Mouse (Mus musculus): ENCODE measurements around the gene Map4k1. TPM values are rescaled to one million over a fixed set of nuclear protein-coding genes. Genes with fewer than 3 reads are reported as not detected.

Gene Map4k1
- polyA plus RNA-seq (2014; fragmentation: Nextera tagmentation; extraction: Ambion mirVana), result 10.5 and 12.1 TPM in 2 replicates

DNA sequence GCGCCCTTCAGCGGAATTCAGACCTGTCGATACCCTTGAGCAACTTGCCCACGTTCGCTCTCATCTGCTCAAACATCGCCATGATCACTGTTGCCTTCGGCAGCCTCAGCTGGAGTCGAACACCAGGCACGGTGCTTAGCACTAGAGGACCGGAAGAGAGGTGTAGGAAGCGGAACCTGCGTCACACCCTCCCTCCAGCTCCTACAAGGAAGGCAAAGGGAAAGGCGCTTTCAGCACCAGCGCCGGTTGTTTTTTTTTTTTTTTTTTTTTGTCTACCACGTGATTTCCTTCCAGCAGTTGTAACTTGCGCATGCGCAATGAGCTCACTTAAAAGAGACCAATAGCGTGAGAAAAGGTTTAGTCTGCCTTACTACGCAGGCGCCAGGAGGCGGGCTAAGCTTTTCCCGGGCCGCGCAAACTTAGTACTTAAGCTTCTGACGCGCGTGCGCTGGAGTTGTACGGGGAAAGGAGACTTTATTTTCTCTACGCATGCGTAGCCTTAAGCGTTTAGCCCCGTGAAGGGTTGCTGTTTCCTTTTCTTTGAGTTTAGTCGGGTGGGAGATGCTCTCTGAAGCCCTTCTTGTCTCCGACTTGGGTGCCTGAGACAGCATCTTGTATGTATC lies at the start of gene Map4k1, which contains the start of gene Eif3k:
TSS of gene Map4k1 (plus strand) at position 400 of the 623 bp plus-strand sequence.
TSS of gene Eif3k (minus strand) at position 214 of the 623 bp plus-strand sequence.
- peaks cover 12% of the 10 kb centered on the region for H3K4me1 ChIP-seq (ENCODE audit: control insufficient read depth, insufficient read depth, low read length)
- under 1% methylated on average over 36 of the region's 36 CpGs for WGBS
- peak within 1 kb of the TSS; percentile 80 for H3K9ac ChIP-seq (ENCODE audit: low read length)
- no peaks in the 10 kb centered on the region for H3K9me3 ChIP-seq (ENCODE audit: control insufficient read depth, low read length)
- peak within 1 kb of the TSS; percentile 95 for H3K4me2 ChIP-seq (ENCODE audit: low read depth, severe bottlenecking)
- H3K36me3 ChIP-seq (ENCODE audit: control insufficient read depth, insufficient read depth, low read length), result peaks cover 19% of the 10 kb centered on the region; the same call in 1 of the 2 replicates
- DNase-seq (ENCODE audit: low spot score) (peak; percentile 97), ATAC-seq (ENCODE audit: insufficient number of reproducible peaks, low FRiP score, low TSS enrichment, low read depth) (peak; percentile 92)
- no peaks in the 10 kb centered on the region for H3K27me3 ChIP-seq (ENCODE audit: control insufficient read depth, insufficient read depth, low read length)
- peak within 1 kb of the TSS; percentile 53; the same call in 1 of the 2 replicates for H3K27ac ChIP-seq (replicated peaks; ENCODE audit: low read depth, low read length)
- H3K4me3 ChIP-seq (ENCODE audit: low read depth, low read length), result peak within 1 kb of the TSS; percentile 92

DNA sequence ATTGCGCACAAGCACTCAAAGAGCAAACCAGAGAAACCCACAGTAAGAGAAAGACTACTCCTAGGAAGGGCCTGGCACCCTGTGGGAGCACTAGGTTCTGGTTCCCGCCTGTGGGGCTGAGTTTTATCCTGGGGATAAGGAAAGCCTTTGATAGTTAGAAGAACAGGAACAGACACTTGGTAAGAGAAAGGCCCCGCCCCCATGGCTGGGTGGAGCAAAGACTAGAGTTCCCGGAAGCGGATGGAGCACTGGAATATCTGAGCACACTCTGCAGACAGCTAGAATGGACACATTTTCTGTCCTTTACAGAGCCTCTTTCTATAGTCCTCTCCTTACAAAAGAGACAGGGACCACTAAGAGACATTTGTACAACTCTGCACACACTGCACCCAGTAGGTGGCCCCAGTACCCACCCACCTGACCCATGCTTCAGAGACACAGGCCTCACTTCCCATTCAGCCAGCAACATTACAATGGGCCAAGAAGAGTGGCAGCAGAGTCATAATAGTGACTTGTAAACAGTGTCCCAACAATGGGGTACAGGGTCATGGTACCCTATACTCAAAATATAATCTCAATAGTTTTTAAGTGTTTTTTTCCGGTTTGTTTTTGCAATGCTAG lies 49.3 kb upstream of the Map4k1 start:
- ATAC-seq (ENCODE audit: insufficient number of reproducible peaks, low FRiP score, low TSS enrichment, low read depth) (no peak), DNase-seq (ENCODE audit: low spot score) (no peak)
- Histone ChIP-seq H3K9me3 (ENCODE audit: control insufficient read depth, low read length) (no peaks in the 10 kb centered on the region), H3K27ac (replicated peaks; ENCODE audit: low read depth, low read length) (no peak overlapping the region), H3K4me3 (ENCODE audit: low read depth, low read length) (no peak overlapping the region), H3K27me3 (ENCODE audit: control insufficient read depth, insufficient read depth, low read length) (no peaks in the 10 kb centered on the region), H3K36me3 (ENCODE audit: control insufficient read depth, insufficient read depth, low read length) (no peaks in the 10 kb centered on the region), H3K9ac (ENCODE audit: low read length) (no peak overlapping the region), H3K4me1 (ENCODE audit: control insufficient read depth, insufficient read depth, low read length) (peaks cover 20% of the 10 kb centered on the region), H3K4me2 (ENCODE audit: low read depth, severe bottlenecking) (no peak overlapping the region)
- 73% methylated on average over 6 of the region's 6 CpGs for WGBS

DNA sequence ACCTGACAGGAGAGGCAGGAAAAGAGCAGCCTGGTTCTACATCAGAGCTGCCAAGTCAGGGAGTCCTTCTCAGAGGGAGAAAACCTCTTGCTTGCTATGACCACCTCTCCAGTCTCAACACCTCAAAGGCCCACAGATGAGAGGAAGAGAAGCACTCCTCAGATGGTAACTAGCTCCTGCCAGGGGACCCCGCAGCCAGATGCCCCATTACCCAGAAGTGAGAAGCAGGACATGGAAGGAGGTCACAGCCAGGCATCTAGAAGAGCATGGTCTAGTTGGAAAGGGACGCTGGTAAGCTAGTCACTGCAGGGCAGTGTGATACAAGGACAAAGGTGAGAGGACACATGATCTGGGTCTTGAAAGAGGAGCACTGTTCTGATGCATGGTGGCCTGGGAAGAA lies 48.0 kb upstream of the Map4k1 start:
- H3K27ac ChIP-seq (replicated peaks; ENCODE audit: low read depth, low read length), result no peak overlapping the region
- no peak for ATAC-seq (ENCODE audit: insufficient number of reproducible peaks, low FRiP score, low TSS enrichment, low read depth)
- WGBS, result 93% methylated on average over 2 of the region's 2 CpGs

DNA sequence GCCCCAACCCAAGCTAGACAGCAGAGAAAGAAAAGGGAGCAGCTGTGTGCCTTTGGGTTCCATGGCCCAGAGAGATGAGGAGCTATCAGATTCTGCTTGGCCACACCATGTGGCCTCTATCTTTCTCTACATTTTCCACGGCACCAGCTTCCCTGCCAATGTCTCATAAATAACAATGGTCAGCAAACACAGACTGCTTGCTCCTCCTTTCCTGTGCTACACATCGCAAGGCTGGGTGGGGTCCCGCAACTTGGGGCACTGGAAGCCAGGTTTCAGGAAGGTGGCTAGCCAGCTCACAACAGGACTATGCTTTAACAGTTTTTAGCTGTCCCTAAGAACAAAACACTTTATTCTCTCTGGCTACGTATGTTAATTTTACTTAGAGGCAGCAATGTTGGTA lies 45.1 kb upstream of the Map4k1 start:
- Histone ChIP-seq H3K27ac (replicated peaks; ENCODE audit: low read depth, low read length) (no peak overlapping the region; the same call in 1 of the 2 replicates), H3K9me3 (ENCODE audit: control insufficient read depth, low read length) (no peaks in the 10 kb centered on the region), H3K36me3 (ENCODE audit: control insufficient read depth, insufficient read depth, low read length) (no peaks in the 10 kb centered on the region), H3K27me3 (ENCODE audit: control insufficient read depth, insufficient read depth, low read length) (no peaks in the 10 kb centered on the region), H3K9ac (ENCODE audit: low read length) (no peak overlapping the region), H3K4me2 (ENCODE audit: low read depth, severe bottlenecking) (no peak overlapping the region), H3K4me3 (ENCODE audit: low read depth, low read length) (no peak overlapping the region), H3K4me1 (ENCODE audit: control insufficient read depth, insufficient read depth, low read length) (peaks cover 9% of the 10 kb centered on the region; the same call in 1 of the 2 replicates)
- ATAC-seq (ENCODE audit: insufficient number of reproducible peaks, low FRiP score, low TSS enrichment, low read depth) (no peak), DNase-seq (ENCODE audit: low spot score) (no peak)
- 72% methylated on average over 4 of the region's 4 CpGs for WGBS

More for the DNA sequence above, 48.0 kb upstream of the Map4k1 start:
- no peaks in the 10 kb centered on the region for H3K27me3 ChIP-seq (ENCODE audit: control insufficient read depth, insufficient read depth, low read length)
- H3K4me1 ChIP-seq (ENCODE audit: control insufficient read depth, insufficient read depth, low read length), result peaks cover 20% of the 10 kb centered on the region
- H3K9me3 ChIP-seq (ENCODE audit: control insufficient read depth, low read length), result no peaks in the 10 kb centered on the region
- H3K36me3 ChIP-seq (ENCODE audit: control insufficient read depth, insufficient read depth, low read length), result no peaks in the 10 kb centered on the region
- no peak for DNase-seq (ENCODE audit: low spot score)
- no peak overlapping the region for H3K4me3 ChIP-seq (ENCODE audit: low read depth, low read length)
- H3K9ac ChIP-seq (ENCODE audit: low read length), result no peak overlapping the region
- no peak overlapping the region for H3K4me2 ChIP-seq (ENCODE audit: low read depth, severe bottlenecking)

DNA sequence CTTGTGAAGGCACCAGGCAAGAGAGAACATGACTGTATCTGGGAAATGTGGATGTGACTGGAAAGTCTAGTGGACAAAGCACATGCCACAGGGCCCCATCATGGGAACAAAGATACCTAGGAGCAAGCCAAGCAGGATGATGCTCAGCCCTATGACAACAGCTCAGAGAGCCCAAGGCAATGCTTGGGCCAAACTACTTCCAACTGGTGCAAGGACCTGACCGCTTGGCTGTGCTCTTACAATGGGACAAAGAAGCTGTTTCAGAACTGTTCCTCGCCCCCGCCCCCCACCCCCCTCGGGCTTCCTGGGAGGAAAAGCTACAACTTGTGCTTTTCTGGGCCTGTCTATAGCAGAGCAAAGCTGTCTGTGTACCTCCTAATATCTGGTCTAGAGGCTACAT lies 43.2 kb upstream of the Map4k1 start:
- Histone ChIP-seq H3K27ac (replicated peaks; ENCODE audit: low read depth, low read length) (no peak overlapping the region), H3K4me3 (ENCODE audit: low read depth, low read length) (no peak overlapping the region), H3K4me1 (ENCODE audit: control insufficient read depth, insufficient read depth, low read length) (peaks cover 12% of the 10 kb centered on the region), H3K27me3 (ENCODE audit: control insufficient read depth, insufficient read depth, low read length) (no peaks in the 10 kb centered on the region), H3K36me3 (ENCODE audit: control insufficient read depth, insufficient read depth, low read length) (no peaks in the 10 kb centered on the region; the same call in 1 of the 2 replicates), H3K9me3 (ENCODE audit: control insufficient read depth, low read length) (no peaks in the 10 kb centered on the region), H3K9ac (ENCODE audit: low read length) (no peak overlapping the region), H3K4me2 (ENCODE audit: low read depth, severe bottlenecking) (no peak overlapping the region)
- DNase-seq (ENCODE audit: low spot score) (no peak), ATAC-seq (ENCODE audit: insufficient number of reproducible peaks, low FRiP score, low TSS enrichment, low read depth) (no peak)
- WGBS, result 95% methylated on average over 4 of the region's 4 CpGs

DNA sequence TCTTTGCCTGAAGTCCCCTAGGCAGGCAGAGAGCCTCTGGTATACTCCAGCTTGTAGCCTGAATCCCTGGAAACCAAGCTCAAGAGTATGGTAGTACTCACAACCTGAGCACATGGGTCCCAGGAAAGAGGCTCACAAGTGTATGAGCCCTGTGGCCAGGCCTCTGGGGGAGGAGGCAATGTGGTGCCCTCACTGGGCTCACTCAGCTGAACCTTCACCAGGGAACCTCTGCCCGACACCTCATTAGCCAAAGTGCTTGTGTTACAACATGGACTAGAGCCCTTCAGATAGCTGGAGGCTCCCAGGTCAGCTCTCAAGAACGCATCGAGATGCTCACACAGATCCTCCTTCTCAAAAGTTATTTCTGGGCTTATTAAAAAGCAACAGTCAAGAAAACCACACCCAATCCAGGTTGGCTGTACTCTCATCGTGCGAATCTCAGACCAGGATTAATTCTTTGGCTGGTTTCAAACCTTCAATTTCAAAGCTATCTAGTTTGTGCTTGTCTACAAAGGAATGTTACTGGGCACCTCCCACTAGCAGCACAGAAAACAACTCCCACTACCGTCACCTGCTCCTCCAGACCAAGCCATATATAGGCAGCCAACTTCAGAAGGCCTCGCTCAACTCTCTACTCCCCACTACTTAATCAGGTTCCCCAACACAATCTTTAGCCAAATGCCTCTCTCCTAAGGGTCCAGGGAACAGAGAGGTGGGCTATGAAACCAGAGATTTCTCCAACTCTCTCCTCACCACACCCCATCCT lies 42.2 kb upstream of the Map4k1 start:
- H3K9ac ChIP-seq (ENCODE audit: low read length), result no peak overlapping the region
- 82% methylated on average over 7 of the region's 7 CpGs for WGBS
- DNase-seq (ENCODE audit: low spot score), result no peak
- no peaks in the 10 kb centered on the region for H3K9me3 ChIP-seq (ENCODE audit: control insufficient read depth, low read length)
- no peak for ATAC-seq (ENCODE audit: insufficient number of reproducible peaks, low FRiP score, low TSS enrichment, low read depth)
- no peaks in the 10 kb centered on the region for H3K27me3 ChIP-seq (ENCODE audit: control insufficient read depth, insufficient read depth, low read length)
- H3K27ac ChIP-seq (replicated peaks; ENCODE audit: low read depth, low read length), result peak overlapping the region; percentile 5; the same call in 1 of the 2 replicates
- H3K4me1 ChIP-seq (ENCODE audit: control insufficient read depth, insufficient read depth, low read length), result peaks cover 17% of the 10 kb centered on the region
- H3K4me2 ChIP-seq (ENCODE audit: low read depth, severe bottlenecking), result no peak overlapping the region
- H3K36me3 ChIP-seq (ENCODE audit: control insufficient read depth, insufficient read depth, low read length), result peaks cover 2% of the 10 kb centered on the region; the same call in 1 of the 2 replicates
- H3K4me3 ChIP-seq (ENCODE audit: low read depth, low read length), result no peak overlapping the region

DNA sequence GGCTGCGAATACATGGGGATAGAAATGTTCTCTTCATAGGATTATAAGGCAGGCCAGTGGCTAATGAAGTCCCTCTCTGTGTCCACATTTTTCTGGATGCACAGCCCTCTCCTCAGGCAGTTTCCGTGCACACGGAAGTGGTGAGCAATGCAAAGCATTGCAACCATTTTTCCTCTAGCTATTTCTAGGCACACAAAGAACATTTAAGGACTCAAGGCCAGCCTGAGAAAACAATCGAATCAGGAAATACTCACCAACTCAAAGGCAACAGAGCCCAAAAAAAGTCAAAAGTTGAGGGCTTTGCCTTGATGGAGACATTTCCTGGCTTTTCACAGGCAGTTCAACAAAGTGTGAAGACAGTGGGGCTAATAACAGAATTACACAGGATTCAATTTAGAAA lies 40.7 kb upstream of the Map4k1 start:
- Histone ChIP-seq H3K36me3 (ENCODE audit: control insufficient read depth, insufficient read depth, low read length) (peaks cover 2% of the 10 kb centered on the region; the same call in 1 of the 2 replicates), H3K27me3 (ENCODE audit: control insufficient read depth, insufficient read depth, low read length) (no peaks in the 10 kb centered on the region), H3K9me3 (ENCODE audit: control insufficient read depth, low read length) (no peaks in the 10 kb centered on the region), H3K4me3 (ENCODE audit: low read depth, low read length) (no peak overlapping the region), H3K27ac (replicated peaks; ENCODE audit: low read depth, low read length) (peak overlapping the region; percentile 47; the same call in 1 of the 2 replicates), H3K9ac (ENCODE audit: low read length) (no peak overlapping the region), H3K4me2 (ENCODE audit: low read depth, severe bottlenecking) (no peak overlapping the region), H3K4me1 (ENCODE audit: control insufficient read depth, insufficient read depth, low read length) (peaks cover 32% of the 10 kb centered on the region)
- ATAC-seq (ENCODE audit: insufficient number of reproducible peaks, low FRiP score, low TSS enrichment, low read depth) (no peak), DNase-seq (ENCODE audit: low spot score) (no peak)
- 89% methylated on average over 4 of the region's 4 CpGs for WGBS

DNA sequence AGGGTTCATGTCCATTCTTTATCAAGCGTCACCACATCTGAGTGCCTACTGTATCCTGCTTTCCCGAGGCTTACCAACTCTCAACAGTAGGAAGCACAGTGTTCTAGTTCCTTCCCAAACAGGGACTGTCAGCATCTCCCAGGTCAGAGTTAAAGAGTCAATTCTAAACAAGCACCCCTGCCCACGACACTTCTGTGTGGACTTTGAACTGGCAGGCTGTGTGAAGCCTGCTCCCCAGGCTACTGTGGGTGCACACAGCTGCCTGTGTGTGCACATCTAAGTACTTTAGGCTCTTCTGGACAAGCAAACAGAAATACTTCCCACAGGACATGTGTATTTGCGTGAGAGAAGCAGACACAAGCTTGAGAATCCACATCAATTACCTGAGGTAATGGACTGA lies 40.3 kb upstream of the Map4k1 start:
- DNase-seq (ENCODE audit: low spot score) (no peak), ATAC-seq (ENCODE audit: insufficient number of reproducible peaks, low FRiP score, low TSS enrichment, low read depth) (no peak)
- H3K4me1 ChIP-seq (ENCODE audit: control insufficient read depth, insufficient read depth, low read length), result peaks cover 36% of the 10 kb centered on the region
- H3K9ac ChIP-seq (ENCODE audit: low read length), result no peak overlapping the region
- H3K4me2 ChIP-seq (ENCODE audit: low read depth, severe bottlenecking), result no peak overlapping the region
- peak overlapping the region; percentile 47; the same call in 1 of the 2 replicates for H3K27ac ChIP-seq (replicated peaks; ENCODE audit: low read depth, low read length)
- WGBS, result 79% methylated on average over 4 of the region's 4 CpGs
- H3K9me3 ChIP-seq (ENCODE audit: control insufficient read depth, low read length), result no peaks in the 10 kb centered on the region
- no peak overlapping the region for H3K4me3 ChIP-seq (ENCODE audit: low read depth, low read length)
- H3K27me3 ChIP-seq (ENCODE audit: control insufficient read depth, insufficient read depth, low read length), result no peaks in the 10 kb centered on the region
- peaks cover 2% of the 10 kb centered on the region; the same call in 1 of the 2 replicates for H3K36me3 ChIP-seq (ENCODE audit: control insufficient read depth, insufficient read depth, low read length)
